Mouse (Mus musculus) cerebellum, postnatal 25 days (tissue): ENCODE measurements around the gene Ephb2.

Source experiments
- DNase-seq, 2 experiments: peaks; one replicate each; pipeline ENCODE4 v3.0.0; 2021; ENCODE audit warnings: mixed read lengths in 2 of 2

Ephb2 gene

DNA sequence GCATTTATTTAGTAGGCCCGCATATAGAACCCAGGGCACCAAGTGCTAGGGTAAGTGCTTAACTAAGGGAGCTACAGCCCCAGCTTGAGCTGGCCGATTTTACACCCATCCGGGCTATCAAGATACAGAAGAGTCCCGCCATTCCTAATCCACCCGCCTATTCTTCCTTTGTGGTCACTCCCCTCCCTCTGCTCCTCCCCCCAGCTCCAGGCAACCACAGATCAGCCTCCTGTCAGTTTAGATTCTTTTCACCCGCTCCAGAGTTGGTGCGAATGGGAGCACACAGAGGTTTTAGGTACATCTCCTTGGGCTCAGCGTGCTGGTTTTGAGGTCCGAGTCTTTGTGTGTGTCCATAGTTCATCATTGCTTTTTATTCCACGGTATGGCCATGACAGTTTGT lies 196.9 kb downstream of the Ephb2 start:
- no peak for DNase-seq

GRCm38 (mm10) chr4:136638230-136638750 lies 197.5 kb downstream of the Ephb2 start:
- no peak for DNase-seq

DNA sequence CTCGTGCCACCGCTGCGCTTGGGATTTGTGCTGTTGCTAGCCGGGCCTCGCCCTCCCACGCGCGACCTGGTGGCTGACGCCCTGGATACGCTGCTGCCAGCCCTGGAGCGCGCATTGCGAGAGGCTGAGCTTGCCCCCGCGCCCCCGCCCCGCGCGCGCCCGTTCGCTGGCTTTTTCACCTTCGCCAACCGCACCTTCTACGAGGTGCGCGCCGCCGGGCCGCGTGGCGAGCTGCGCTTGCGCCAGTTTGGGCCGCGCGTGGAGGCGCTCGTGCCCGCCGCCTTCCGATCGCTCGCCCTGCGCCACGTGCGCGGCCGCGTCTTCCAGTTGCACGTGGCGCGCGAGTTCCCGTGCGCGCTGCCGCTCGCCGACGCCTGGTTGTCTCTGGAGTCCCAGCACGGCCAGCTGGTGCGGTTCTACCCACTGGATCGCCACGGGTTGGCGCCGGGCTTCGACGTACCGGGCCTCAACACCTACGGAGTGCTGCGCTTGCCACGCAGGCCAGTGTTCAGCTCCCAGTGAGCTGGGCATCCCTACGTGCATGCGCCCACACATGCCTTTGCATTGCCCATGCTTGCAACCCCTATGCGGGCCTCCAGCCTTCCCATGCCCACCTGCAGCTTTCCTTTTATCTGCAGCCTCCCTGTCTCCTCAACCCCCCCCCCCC lies 198.1 kb downstream of the Ephb2 start:
- DNase-seq = peak; percentile 66 to 80

DNA sequence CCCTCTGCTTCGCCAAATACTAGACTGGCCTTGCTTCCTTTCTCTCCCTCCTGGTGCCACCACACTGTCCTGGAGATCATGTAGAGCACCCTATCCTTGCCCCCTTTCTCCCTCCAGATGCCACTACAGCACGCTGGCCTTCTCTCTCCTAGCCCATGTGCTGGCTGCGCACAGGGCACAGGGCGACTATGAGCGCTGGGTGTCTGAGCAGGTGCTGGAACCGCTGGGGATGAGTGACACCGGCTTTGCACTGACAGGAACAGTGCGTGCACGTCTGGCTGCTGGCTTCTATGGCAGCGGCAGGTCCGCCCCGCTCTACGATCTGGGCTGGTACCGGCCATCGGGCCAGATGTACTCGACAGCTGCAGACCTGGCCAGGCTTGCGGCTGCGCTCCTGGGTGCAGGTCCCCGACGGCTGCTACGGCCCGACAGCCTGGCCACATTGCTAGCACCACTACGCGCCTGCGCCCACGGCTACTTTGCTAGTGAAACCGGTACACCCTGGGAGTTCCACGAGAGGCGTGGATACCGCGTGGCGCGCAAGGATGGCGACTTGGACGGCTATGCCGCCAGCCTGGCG lies 198.7 kb downstream of the Ephb2 start:
- DNase-seq = no peak

DNA sequence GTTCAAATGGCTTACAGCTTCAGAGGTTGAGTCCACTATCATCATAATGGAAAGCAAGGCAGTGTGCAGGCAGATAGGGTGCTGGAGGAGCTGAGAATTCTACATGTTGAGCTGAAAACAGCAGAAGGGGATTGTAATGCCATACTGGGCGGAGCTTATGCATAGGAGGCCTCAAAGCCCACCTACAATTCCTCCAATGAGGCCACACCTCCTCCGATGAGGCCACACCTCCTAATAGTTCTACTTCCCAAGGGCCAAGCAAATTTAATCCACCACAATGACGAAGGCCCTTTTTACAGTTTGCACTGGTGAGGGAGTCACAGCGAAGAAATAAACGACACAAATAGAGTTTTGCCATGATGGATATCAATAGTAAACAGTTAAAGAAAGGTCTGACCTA lies 199.3 kb downstream of the Ephb2 start:
- no peak for DNase-seq

- no peak for DNase-seq
These were observed 199.8 kb downstream of the Ephb2 start for GRCm38 (mm10) chr4:136635995-136636394.

DNA sequence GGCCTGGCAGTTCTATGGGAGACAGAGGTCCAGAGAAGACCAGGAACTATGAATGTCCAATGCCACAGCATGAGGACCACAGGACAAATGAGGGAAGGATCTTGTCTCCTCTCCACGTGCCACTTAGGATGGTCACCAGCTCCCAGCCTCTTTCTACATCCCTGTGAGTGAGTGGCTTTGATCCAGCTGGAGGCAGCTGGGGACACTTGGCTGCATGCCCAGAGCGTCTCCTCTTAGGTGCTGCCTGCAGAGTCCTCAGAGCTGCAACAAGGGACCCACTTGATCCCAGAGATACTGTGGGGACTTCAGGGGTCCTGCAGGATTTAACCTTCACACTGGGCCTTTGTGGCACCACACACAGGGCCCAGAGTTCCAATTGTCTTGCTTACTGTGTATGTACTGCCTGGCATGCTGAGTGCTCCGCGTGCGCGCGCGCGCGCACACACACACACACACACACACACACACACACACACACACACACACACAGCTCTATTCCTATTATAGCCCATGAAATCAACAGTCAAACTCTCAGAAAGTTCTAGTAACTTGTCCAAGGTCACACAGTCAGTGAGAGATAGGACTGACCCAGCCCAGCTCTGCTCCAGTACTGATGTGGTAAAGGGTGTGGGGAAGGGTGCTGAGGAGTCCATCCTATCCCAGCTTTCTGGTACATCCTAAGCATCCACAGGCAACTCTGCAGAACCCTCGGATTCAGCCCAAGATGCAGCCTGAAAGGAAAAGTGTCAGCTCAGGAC lies 204.4 kb downstream of the Ephb2 start:
- peak in 1 of 2 experiments; percentile 58 for DNase-seq

DNA sequence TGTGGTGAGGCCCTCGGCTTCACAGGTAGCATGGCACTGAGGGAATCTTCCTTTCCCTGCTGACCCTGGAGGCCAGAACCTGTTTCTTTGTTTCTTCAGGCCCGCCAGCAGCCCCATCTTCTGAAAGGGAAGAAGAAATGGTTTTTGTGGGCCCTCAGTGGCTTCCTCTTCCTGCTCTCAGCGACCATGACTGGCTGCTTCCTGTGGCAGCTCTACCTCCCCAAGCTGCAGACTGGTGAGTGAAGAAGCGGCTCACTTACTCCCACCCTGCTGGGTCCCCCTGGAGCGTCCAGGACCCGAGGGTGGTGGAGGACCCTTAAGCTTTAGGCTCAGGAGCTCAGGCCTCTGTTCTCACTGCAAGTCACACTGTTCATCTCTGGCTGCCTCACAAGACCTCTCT lies 209.2 kb downstream of the Ephb2 start:
- DNase-seq = no peak

DNA sequence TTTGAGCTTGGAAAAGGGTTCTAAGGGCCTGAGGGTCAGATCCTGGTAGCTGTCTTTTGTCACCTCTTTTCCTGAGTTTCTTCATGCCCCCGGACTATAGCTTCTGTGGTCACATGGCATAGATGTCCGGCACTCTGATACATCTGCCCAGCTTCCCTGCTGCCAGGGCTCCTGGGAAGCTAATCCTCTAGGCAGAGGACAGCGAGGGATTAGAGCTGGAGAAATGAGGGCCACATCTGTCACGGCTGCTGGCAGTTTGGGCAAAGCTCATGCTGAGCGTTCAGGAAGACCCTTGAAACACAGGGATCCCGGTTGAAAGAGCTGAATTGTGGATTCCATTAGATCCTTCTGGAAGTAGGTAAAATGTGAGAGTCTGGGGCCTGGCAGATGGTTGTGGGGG lies 213.4 kb downstream of the Ephb2 start, which contains the start of gene Lactbl1:
TSS of gene Lactbl1 (plus strand) at position 234 of the 400 bp plus-strand sequence.
- no peak for DNase-seq

DNA sequence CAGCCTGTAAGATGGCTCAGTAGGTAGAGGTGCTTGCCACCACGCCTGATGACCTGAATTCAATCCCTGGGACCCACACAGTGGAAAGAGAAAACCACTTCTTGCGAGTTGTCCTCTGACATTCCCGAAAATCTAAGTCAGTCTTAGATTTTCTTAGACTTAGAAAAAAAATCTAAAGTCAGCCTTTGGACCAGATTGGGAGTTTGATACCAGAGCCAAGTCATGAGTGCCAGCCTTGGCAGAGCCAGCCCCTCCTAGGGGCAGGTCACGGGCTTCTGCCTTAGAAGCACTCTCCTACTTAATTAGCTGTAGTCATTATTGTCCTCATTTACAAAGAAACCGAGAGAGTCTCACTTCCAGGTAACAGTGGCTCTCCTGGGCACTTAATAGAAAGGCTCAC lies 213.8 kb downstream of the Ephb2 start:
- no peak for DNase-seq

DNA sequence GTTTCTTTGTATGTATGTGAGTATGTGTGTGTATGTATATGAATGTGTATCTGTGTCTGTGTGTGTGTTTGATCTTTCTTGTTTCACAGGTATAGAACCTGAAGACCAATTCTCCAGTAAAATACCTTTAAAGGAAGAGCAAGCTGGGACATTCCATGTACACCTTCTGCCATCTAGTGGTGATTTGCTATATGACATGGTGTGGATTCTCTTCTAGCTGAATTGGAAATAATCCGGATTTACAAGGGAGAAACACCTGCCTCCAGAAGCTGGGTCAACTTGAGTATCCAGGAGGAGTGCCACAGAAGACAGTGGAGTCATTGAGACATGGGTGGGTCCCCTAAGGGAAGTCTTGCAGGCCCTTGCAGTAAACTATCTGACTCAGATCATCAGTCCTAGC lies 214.5 kb downstream of the Ephb2 start:
- peak; percentile 35 to 63 for DNase-seq

DNA sequence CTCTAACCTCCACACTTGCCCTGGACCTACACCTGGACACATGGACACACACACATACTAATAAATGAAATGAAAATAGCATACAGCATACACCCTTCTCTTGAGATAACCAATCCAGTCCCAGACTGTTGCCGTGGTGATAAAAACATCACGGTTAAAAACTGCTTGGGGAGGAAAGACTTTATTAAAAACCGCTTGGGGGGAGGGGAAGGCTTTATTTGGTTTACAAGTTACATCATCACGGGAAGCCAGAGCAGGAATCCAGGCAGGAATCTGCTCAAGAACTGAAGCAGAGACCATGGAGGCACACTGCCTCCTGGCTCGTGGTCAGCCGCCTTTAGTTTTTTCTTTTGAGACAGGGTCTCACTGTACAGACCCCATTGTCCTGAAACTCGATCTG lies 222.1 kb downstream of the Ephb2 start:
- no peak for DNase-seq

DNA sequence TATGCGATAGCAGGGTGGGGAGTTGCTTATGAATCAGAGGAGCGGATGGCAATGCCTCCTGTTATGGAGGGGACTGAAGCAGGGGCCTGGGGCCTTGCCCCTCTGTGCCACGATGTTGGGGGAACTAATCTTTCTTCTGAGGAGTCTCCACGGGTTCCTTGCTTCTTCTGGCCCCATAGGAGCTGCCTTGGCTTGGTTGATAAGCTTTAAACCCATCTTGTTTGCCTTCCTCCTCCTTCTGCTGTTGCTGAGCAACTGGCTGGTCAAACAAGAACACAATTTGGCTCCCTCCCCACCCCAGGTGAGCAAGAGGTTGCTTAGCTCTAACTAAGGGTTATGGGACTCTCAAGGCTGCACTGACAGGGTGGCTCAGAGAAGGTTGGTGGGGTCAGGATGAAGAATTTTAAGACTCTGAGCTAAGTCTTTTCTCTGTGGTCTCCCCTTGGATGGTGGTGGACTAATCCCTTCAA lies 225.4 kb downstream of the Ephb2 start, which contains the start of gene Tex46:
TSS of gene Tex46 (plus strand) at position 51 of the 470 bp plus-strand sequence.
- DNase-seq = no peak

- no peak for DNase-seq
These were observed 229.9 kb downstream of the Ephb2 start for GRCm38 (mm10) chr4:136605756-136606485.

- DNase-seq = peak; percentile 98 to 99
These were observed 233.2 kb downstream of the Ephb2 start, which contains the start of gene Kdm1a for GRCm38 (mm10) chr4:136602568-136602967. Gene Kdm1a, minus strand, starts transcription at chr4:136602723.

- peak; percentile 62 to 70 for DNase-seq
These were observed 233.7 kb downstream of the Ephb2 start for GRCm38 (mm10) chr4:136602018-136602554.

GRCm38 (mm10) chr4:136601476-136601875 lies 234.3 kb downstream of the Ephb2 start:
- DNase-seq = peak; percentile 71 to 79

GRCm38 (mm10) chr4:136600536-136600935 lies 235.3 kb downstream of the Ephb2 start:
- no peak for DNase-seq

- DNase-seq = no peak
These were observed 235.9 kb downstream of the Ephb2 start for GRCm38 (mm10) chr4:136599869-136600268.

- no peak for DNase-seq
These were observed 237.4 kb downstream of the Ephb2 start for GRCm38 (mm10) chr4:136598268-136598876.
